ENCODE assay signal across 8 mouse cellular contexts in genomic region chr12:108240953-108241588, GRCm38 (mm10). TPM values are rescaled to one million over a fixed set of nuclear protein-coding genes. Genes with fewer than 3 reads are reported as not detected.
A peak's percentile ranks its signal among the peaks of the same experiment; 100 is the strongest.
DNase-seq lines count a peak whose midpoint lies in the region; ATAC-seq lines count a peak whose summit lies in the region.

No protein-coding gene starts in this region.

- H3K27me3 ChIP-seq in embryonic facial prominence, embryonic 14.5 days (replicated peaks; ENCODE audit: control insufficient read depth, insufficient read depth, low read length), result no peaks in the 10 kb centered on the region
- H3K27me3 ChIP-seq in neural tube, embryonic 13.5 days, result no peaks in the 10 kb centered on the region

- H3K27ac ChIP-seq in embryonic facial prominence, embryonic 14.5 days (replicated peaks; ENCODE audit: low read depth, low read length), result no peak overlapping the region
- peak overlapping the region; percentile 94 for H3K27ac ChIP-seq in neural tube, embryonic 13.5 days (replicated peaks)

- no peak overlapping the region for H3K4me3 ChIP-seq in embryonic facial prominence, embryonic 14.5 days (ENCODE audit: low read depth, low read length)
- H3K4me3 ChIP-seq in neural tube, embryonic 13.5 days, result no peak overlapping the region

- WGBS in embryonic facial prominence, embryonic 14.5 days, result 21% methylated on average over 12 of the region's 21 CpGs
- 8% methylated on average over 21 of the region's 21 CpGs for WGBS in neural tube, embryonic 13.5 days

- no peaks in the 10 kb centered on the region for H3K9me3 ChIP-seq in embryonic facial prominence, embryonic 14.5 days (ENCODE audit: control insufficient read depth, low read length)
- no peaks in the 10 kb centered on the region for H3K9me3 ChIP-seq in neural tube, embryonic 13.5 days

- no peaks in the 10 kb centered on the region for H3K36me3 ChIP-seq in embryonic facial prominence, embryonic 14.5 days (ENCODE audit: control insufficient read depth, insufficient read depth, low read length)
- H3K36me3 ChIP-seq in neural tube, embryonic 13.5 days, result no peaks in the 10 kb centered on the region

- H3K4me1 ChIP-seq in embryonic facial prominence, embryonic 14.5 days (ENCODE audit: control insufficient read depth, insufficient read depth, low read length), result peaks cover 56% of the 10 kb centered on the region
- H3K4me1 ChIP-seq in neural tube, embryonic 13.5 days (replicated peaks), result peaks cover 100% of the 10 kb centered on the region

- H3K4me2 ChIP-seq in embryonic facial prominence, embryonic 14.5 days (ENCODE audit: low read depth, low read length), result no peak overlapping the region
- peak overlapping the region; percentile 42 for H3K4me2 ChIP-seq in neural tube, embryonic 13.5 days

- ATAC-seq in embryonic facial prominence, embryonic 14.5 days (ENCODE audit: low read depth), result peak; percentile 41; the same call in 1 of the 2 replicates
- ATAC-seq in neural tube, embryonic 13.5 days (ENCODE audit: low read depth), result peak; percentile 75

- peak; percentile 48 to 72 for DNase-seq in adrenal gland, adult (ENCODE audit: inconsistent age in 2 of 2, low spot score in 1 of 2)
- no peak for DNase-seq in adrenal gland, postnatal 25 days
- DNase-seq in MN1 (ENCODE audit: low spot score), result peak; percentile 72
- DNase-seq in embryonic facial prominence, embryonic 14.5 days (ENCODE audit: low spot score), result no peak
- DNase-seq in left cerebral cortex, adult 11 months (ENCODE audit: low spot score), result peak; percentile 46
- DNase-seq in thymus, postnatal 36 days, result no peak
- DNase-seq in testis, postnatal 10 days (ENCODE audit: low spot score), result no peak

- H3K9ac ChIP-seq in embryonic facial prominence, embryonic 14.5 days (ENCODE audit: low read depth, low read length), result no peak overlapping the region
- H3K9ac ChIP-seq in neural tube, embryonic 13.5 days, result peak overlapping the region; percentile 58

RNA-seq across cellular contexts. Expression of gene Ccdc85c, which starts 34.2 kb away (rescaled TPM):
- 19.4 and 19.9 TPM in 2 replicates for total RNA-seq in adrenal gland, postnatal 25 days (2021)
- polyA plus RNA-seq in embryonic facial prominence, embryonic 14.5 days (2014; fragmentation: Nextera tagmentation; extraction: Ambion mirVana), result 4.2 and 4.7 TPM in 2 replicates
- polyA plus RNA-seq in neural tube, embryonic 13.5 days (2015; fragmentation: Nextera tagmentation; extraction: Ambion mirVana), result 14.5 and 15.8 TPM in 2 replicates

Comparison
In these comparisons a context has a peak if more than half of its experiments do, and no peak if none do; other contexts are left out.
1. DNase-seq: peak in adrenal gland, adult (2 of 2), MN1 (single experiment) and left cerebral cortex, adult 11 months (single experiment); none in adrenal gland, postnatal 25 days (single experiment), embryonic facial prominence, embryonic 14.5 days (single experiment), thymus, postnatal 36 days (0 of 2) and testis, postnatal 10 days (single experiment).